8 mouse cellular contexts compared by ENCODE assay signal in genomic region chr7:80680218-80680847, GRCm38 (mm10). TPM values are rescaled to one million over a fixed set of nuclear protein-coding genes. Genes with fewer than 3 reads are reported as not detected.
A peak's percentile ranks its signal among the peaks of the same experiment; 100 is the strongest.
DNase-seq lines count a peak whose midpoint lies in the region; ATAC-seq lines count a peak whose summit lies in the region.

No protein-coding gene starts in this region.

- no peaks in the 10 kb centered on the region for H3K27me3 ChIP-seq in liver, embryonic 16.5 days (ENCODE audit: control insufficient read depth, insufficient read depth, low read depth, low read length)

- H3K36me3 ChIP-seq in liver, embryonic 16.5 days (ENCODE audit: control insufficient read depth, insufficient read depth) = no peaks in the 10 kb centered on the region

- peak overlapping the region; percentile 27; the same call in 1 of the 2 replicates for H3K4me2 ChIP-seq in liver, embryonic 16.5 days (ENCODE audit: low read depth, low read length)

- no peak overlapping the region for H3K9ac ChIP-seq in liver, embryonic 16.5 days (ENCODE audit: low read depth, low read length)

- WGBS in liver, embryonic 16.5 days (ENCODE audit: insufficient replicate concordance) = 7% methylated on average over 12 of the region's 12 CpGs

- peak; percentile 5 for DNase-seq in cerebellum, adult 9-10 months
- DNase-seq in cerebellum, adult 18-20 months = no peak
- DNase-seq in spleen, postnatal 36 days (ENCODE audit: low spot score in 2 of 2) = peak; percentile 18 to 23
- DNase-seq in spleen, postnatal 4 days (ENCODE audit: low spot score in 2 of 2) = no peak
- DNase-seq in left cerebral cortex, adult 11 months (ENCODE audit: low spot score) = no peak
- no peak for DNase-seq in layer of hippocampus, adult 9-11 months
- DNase-seq in ovary, postnatal 14 days (ENCODE audit: low spot score) = no peak

- H3K27ac ChIP-seq in liver, embryonic 16.5 days (ENCODE audit: low read length) = no peak overlapping the region

- no peaks in the 10 kb centered on the region for H3K9me3 ChIP-seq in liver, embryonic 16.5 days (replicated peaks; ENCODE audit: control insufficient read depth, low read length)

- peaks cover 9% of the 10 kb centered on the region for H3K4me1 ChIP-seq in liver, embryonic 16.5 days (ENCODE audit: control insufficient read depth, low read depth, low read length)

- H3K4me3 ChIP-seq in liver, embryonic 16.5 days (ENCODE audit: low read depth, low read length) = no peak overlapping the region

- ATAC-seq in liver, embryonic 16.5 days (ENCODE audit: low read depth) = peak; percentile 43; the same call in 1 of the 2 replicates

RNA-seq across cellular contexts. Expression of gene Crtc3, which starts 8.3 kb away (rescaled TPM):
- 3.7 and 4.3 TPM in 2 replicates for polyA plus RNA-seq in liver, embryonic 16.5 days (2015; fragmentation: Nextera tagmentation; extraction: Ambion mirVana)

Comparison
In these comparisons a context has a peak if more than half of its experiments do, and no peak if none do; other contexts are left out.
1. DNase-seq: peak in cerebellum, adult 9-10 months (single experiment) and spleen, postnatal 36 days (2 of 2); none in cerebellum, adult 18-20 months (0 of 2), spleen, postnatal 4 days (0 of 2), left cerebral cortex, adult 11 months (single experiment), layer of hippocampus, adult 9-11 months (single experiment) and ovary, postnatal 14 days (single experiment).